Mouse (Mus musculus) layer of hippocampus, postnatal 10 days (tissue): ENCODE measurements around the gene Adcy3. TPM values are rescaled to one million over a fixed set of nuclear protein-coding genes. Genes with fewer than 3 reads are reported as not detected.

Experiments
- DNase-seq, 2 experiments: peaks; one replicate each; pipeline ENCODE4 v3.0.0; 2021; ENCODE audit warnings: low spot score in 2 of 2
- total RNA-seq, 2 experiments: library from RNA; stranded (reverse); gene quantifications; 2 replicates each; pipeline ENCODE4 v1.2.3; 2021

Adcy3 gene
- total RNA-seq, 2 experiments from 2014 or later, result 45.8 to 48.1 TPM

DNA sequence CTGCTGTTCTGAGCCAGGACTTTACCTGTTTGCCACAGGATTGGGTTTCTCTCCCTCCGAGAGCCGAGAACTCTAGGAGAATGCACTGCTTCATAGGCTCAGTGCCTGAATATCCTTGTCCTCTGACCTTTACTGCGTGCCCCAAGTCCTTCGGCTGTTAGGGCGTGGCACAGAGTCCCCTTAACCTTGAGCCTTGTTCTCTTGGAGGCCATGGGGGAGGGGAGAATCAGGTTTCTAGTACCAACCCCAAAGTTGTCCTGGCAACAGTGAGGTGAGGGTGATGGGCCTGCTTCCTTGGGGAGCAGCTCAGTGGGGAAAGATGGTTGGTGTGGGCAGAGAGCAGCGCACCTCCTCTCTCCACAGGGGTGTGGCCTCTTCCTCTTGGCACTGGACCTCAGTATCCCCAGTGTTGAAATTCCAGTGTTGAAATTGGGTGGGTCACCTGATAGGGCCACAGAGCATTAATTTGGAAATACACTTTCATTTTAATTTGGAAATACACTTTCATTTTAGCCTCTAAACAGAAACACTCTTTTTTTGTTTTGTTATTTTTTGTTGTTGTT is 46.8 kb downstream of the Adcy3 start:
- DNase-seq, result no peak

DNA sequence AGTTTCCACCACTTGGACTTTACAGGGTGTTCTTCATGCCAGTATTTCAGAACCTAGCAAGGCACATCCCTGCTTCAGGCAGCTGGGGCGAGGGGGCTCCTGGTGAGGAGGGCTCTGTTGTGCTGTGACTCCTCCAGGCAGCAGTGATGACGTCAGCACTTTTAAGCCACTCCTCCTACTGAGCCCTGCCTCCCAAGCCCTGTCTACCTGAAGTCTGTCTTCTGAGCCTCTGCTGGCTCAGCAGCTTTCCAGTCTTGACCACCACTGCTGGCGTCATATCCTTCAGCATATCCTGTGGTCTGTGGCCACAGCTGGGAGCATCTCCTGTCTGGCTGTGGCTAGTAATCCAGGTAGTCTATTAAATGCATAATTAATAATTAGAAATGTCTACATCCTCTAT is 47.6 kb downstream of the Adcy3 start:
- DNase-seq, result no peak

DNA sequence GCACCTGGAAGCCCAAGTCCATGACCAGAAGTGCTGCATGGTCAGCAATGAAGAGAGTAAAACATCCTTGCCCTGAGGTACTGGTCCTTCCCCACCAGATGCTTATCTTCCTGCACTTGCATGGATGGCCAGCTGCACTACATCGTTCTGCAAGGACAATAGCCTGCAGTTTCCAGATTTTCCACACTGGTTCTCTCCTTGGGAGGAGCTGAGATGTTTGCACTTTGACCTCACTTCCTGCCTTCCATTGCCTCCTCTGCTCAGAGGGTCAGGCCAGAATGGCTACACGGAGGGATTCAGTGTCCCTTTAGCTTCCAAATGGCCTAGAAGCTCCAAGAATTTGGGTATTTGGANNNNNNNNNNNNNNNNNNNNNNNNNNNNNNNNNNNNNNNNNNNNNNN is 51.7 kb downstream of the Adcy3 start:
- DNase-seq, result no peak

GRCm38 (mm10) chr12:4188171-4189059 is 55.5 kb downstream of the Adcy3 start:
- DNase-seq, result no peak

- no peak for DNase-seq
Measured at GRCm38 (mm10) chr12:4189060-4189447, 56.2 kb downstream of the Adcy3 start.

- no peak for DNase-seq
Measured at GRCm38 (mm10) chr12:4192514-4192913, 59.6 kb downstream of the Adcy3 start.

DNA sequence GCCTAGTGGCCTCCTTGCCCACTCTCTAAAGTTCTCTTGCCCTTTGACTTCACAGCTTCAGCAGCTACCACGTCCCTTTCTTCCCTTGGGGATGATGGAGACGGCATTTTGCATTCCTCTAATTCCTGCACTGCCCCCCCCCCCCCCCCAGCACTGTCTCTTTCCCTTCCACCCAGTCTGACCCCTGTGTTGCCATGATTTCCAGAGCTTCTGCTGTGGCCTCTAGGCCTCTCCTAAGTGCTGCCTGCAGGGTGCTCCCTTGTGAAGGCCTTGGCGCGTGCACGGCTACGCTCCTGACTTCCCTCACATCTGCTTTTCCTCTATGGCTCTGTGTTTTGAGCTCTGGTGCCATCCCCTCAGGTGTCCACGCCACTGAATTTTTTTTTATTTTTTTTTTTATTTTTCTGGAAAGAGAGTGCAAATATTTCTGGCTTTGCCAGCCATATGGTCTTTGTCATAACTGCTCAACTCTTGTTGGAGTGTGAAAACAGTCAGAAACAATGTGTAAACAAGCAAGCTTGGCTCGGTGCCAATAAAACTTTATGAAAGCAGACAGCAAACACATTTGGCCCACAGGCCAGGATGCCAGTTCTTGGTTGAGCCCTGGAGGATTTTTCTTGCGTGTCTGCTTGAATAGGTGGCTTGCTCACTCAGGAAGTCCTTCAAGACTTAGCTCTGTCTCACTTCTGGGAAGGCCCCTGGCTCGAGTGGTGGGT is 60.3 kb downstream of the Adcy3 start:
- DNase-seq, result no peak

- no peak for DNase-seq
Measured at GRCm38 (mm10) chr12:4194643-4195042, 61.7 kb downstream of the Adcy3 start.

DNA sequence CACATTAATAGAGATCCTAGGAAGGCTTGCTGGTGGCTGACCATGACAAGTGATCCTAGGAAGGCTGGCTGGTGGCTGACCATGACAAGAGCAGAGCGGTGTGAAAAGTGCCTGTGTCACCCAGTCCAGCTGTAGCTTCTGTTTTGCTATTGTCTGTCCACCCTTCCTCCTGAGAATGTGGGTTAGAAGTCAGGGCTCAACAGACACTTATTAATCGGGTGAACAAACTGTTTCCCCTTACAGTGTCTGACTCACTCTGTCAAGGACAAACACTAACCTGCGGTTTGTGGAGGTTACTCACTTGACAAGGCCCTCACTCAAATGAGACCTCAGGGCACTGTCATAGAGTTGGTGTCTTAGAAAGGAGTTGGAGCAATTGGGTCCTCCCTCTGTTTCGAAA is 65.8 kb downstream of the Adcy3 start:
- DNase-seq, result no peak

DNA sequence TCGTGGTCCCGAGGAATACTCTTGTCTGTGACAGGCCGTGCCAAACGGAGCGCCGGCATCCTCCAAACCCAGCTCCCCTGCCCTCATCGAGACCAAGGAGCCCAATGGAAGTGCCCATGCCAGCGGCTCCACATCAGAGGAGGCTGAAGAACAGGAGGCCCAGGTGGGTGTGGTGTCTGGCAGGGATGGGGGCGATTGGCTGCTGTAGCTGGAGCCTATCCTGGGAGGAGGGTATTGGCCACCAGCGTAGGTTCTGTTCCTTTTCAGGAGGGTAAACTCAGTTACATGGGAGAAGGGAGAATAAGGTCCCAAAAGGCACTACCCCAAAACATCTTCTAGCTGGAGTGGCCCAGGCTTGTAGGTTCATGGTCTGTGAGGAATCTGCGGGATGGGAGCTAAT is 66.4 kb downstream of the Adcy3 start:
- no peak for DNase-seq

DNA sequence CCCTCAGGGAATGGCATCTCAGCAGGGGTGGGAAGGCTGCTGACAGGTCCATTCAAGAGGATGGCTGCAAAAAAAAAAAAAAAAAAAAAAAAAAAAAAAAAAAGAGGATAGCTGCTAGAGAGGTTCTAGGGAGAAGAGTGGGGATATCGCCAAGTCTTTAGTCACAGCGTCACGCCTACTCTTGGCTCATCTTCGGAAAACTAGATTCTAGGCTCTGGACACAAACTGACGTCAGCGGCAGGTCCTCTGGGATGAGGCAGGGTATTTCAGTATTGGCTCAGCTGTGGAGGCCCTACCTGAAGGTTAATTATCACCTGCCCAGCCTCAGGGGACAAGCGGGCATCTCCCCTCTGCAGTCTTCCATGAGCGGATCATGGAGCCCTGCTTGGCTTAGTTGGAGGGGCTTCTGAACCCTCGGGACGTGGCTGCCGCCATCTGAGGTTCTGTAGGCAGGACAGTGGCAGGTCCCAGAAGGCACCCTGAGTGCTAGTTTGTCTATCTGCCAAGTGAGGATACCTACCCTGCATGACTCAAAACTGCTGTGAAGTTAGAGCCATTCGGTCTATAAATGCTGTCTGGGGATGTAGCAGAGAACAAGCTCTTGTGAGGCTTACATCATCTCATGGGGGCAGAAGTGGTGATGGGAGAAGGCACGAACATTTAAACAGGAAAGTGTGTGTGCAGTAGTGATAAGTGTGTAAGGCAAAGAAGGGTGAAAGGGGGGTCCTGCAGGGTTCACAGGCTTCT is 68.7 kb downstream of the Adcy3 start:
- DNase-seq, result no peak

- DNase-seq, result no peak
Measured at GRCm38 (mm10) chr12:4202206-4202605, 69.3 kb downstream of the Adcy3 start.

- DNase-seq, result peak in 1 of 2 experiments; percentile 5
Measured at GRCm38 (mm10) chr12:4206106-4206505, 73.2 kb downstream of the Adcy3 start.

DNA sequence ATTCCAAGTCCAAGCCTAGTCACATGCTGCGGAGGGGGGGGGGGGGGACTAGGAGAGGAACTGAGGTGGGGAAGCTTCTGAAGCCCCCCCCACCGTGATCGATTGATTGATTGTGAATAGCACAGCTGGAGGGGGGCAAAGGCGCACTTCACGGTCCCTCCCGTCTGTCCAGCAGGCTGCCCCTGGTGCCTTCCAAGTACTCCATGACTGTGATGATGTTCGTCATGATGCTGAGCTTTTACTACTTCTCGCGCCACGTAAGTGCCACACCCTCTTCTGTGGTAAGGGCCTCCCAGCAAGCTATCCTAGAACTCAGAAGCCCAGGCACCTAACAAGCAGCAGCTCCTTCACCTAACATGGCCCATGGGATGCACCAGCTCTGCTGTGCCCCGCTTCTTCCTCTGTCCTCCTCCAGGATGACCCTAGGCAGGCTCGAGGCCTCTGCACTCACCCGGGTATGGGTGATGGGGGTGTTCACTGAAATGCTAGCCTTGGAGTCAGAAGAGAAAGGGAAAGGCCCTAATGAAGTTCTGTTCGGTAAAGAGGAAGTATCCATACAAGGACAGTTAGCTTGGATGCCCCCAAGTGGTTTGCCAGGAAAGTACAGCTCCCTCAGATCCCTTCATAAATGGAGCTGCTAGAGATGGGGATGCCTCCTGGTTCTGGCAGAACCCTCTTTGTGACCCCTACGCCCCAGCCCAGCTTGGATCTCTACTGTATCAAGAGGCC is 75.7 kb downstream of the Adcy3 start:
- DNase-seq, result peak; percentile 77 to 78

GRCm38 (mm10) chr12:4209196-4209595 is 76.3 kb downstream of the Adcy3 start:
- DNase-seq, result no peak

DNA sequence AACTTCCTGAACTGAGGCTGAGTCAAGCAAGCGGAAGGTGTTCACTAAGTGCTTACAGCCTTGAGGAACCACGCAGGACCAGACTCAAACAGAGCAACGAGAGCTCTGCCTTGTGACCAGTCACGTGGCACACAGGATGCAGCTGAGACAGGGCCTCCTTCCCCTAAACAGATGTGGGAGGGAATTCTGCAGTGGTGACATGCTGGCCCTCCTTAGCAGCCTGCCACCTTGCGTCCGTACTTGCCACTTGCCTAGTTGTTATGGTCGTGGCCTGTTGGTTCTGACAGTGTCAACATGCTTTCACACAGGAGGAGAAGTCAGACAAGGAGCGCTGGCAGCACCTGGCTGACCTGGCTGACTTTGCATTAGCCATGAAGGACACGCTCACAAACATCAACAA is 78.3 kb downstream of the Adcy3 start:
- no peak for DNase-seq

GRCm38 (mm10) chr12:4212908-4213307 is 80.0 kb downstream of the Adcy3 start:
- no peak for DNase-seq

GRCm38 (mm10) chr12:4230156-4230555 is 97.3 kb downstream of the Adcy3 start:
- DNase-seq, result no peak

- no peak for DNase-seq
Measured at GRCm38 (mm10) chr12:4232777-4233176, 99.9 kb downstream of the Adcy3 start.

DNA sequence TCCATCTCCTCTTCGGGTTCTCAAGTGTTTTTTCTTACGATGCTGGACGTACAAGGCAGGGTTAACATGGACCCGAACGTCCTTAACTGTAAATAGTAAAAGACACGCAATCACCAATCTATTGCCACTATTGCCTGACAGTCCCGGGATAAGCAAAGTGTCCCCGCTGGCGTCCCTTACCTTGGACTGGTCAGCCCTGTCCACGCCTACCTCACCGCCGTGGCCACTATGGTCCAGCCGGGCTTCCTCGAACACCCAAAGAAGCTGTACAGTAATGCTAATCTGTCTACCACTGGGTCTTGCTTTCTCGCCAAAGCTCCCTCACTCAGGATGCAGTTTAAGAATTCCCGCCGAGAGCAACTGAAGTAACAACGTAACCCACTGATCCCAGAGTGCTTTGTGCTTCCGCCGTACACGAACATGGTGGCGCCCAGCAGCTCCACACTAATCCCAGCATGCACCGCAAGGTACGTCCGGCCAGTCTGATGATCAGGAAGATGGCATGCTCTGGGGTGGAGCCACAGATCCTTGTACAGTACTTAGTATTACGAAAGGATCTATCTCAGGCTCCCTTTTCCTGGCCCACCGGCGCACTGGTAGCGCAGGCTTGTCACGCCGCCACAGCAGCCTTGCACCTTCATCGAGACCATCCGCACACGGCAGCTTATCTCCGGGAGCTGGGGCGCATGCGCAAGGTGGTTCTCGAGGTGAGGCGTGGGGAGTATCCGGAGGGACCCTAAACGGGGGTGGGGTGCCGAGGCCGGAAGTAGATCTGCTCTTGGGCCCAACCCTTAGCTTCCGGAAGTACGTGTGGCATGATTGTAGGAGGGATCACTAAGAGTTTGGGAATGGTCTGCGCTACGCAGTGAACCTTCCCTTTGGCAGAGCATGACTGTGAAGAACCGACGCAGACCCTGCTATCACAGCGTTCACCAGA is 100.9 kb downstream of the Adcy3 start, which contains the start of the genes Ptrhd1 and Cenpo:
TSS of gene Ptrhd1 (plus strand) at position 456 of the 937 bp plus-strand sequence.
TSS of gene Cenpo (minus strand) at position 723 of the 937 bp plus-strand sequence.
- DNase-seq, result peak; percentile 92 to 94
